In the genomic region with DNA sequence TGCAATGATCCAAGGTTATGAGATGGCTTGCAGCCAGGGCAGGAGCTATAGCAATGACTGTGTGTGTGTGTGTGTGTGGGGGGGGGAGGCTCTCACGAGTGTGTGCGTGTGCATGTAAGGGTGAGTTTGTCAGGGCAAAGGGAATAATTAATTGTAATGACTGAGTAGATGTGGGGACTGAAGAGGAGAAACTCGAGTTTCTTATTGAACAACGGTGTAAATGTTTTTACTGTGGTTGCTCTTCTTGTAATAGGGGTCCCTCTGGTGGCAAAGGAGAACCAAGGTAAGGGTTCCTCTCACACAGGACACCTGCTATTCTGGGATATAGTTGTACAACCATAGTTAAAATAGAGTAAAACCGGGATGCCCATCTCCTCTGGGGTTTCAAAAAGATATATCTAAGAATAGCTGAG, we compare ENCODE assay signal across 8 mouse cellular contexts.
DNase-seq lines count a peak whose midpoint lies in the region; ATAC-seq lines count a peak whose summit lies in the region.

No protein-coding gene starts in this region.

- 0 out of 2 replicates have a peak, but pooled peaks have one; percentile 45 for ATAC-seq in forebrain, embryonic 15.5 days (replicated peaks)
- ATAC-seq in kidney, embryonic 15.5 days (replicated peaks; ENCODE audit: low FRiP score), result peak; percentile 62

- H3K27ac ChIP-seq in forebrain, embryonic 15.5 days (replicated peaks), result no peak overlapping the region
- no peak overlapping the region for H3K27ac ChIP-seq in kidney, embryonic 15.5 days

- H3K9me3 ChIP-seq in forebrain, embryonic 15.5 days, result no peaks in the 10 kb centered on the region
- no peaks in the 10 kb centered on the region for H3K9me3 ChIP-seq in kidney, embryonic 15.5 days (replicated peaks)

- H3K9ac ChIP-seq in forebrain, embryonic 15.5 days (replicated peaks), result no peak overlapping the region
- no peak overlapping the region for H3K9ac ChIP-seq in kidney, embryonic 15.5 days

- intact Hi-C loops in heart, postnatal 25 days (cut with DNase I), result loop anchor here (2.0 to 5.0 kb wide), 3 partner anchors 139 to 251 kb away; partner anchors contain the start of gene Galnt7

- no peak overlapping the region for H3K4me2 ChIP-seq in forebrain, embryonic 15.5 days (replicated peaks)
- H3K4me2 ChIP-seq in kidney, embryonic 15.5 days, result no peak overlapping the region

- H3K4me3 ChIP-seq in forebrain, embryonic 15.5 days, result no peak overlapping the region
- H3K4me3 ChIP-seq in kidney, embryonic 15.5 days (replicated peaks), result no peak overlapping the region

- WGBS in forebrain, embryonic 15.5 days, result 32% methylated on average over 5 of the region's 5 CpGs
- WGBS in kidney, embryonic 15.5 days, result 15% methylated on average over 5 of the region's 5 CpGs

- no peaks in the 10 kb centered on the region for H3K4me1 ChIP-seq in forebrain, embryonic 15.5 days
- H3K4me1 ChIP-seq in kidney, embryonic 15.5 days, result peaks cover 6% of the 10 kb centered on the region

- no peaks in the 10 kb centered on the region for H3K27me3 ChIP-seq in forebrain, embryonic 15.5 days
- no peaks in the 10 kb centered on the region for H3K27me3 ChIP-seq in kidney, embryonic 15.5 days

- peak; percentile 11 to 15 for DNase-seq in heart, adult 9 months (ENCODE audit: low spot score in 2 of 2)
- no peak for DNase-seq in heart, postnatal 25 days (ENCODE audit: low spot score)
- DNase-seq in A20 (ENCODE audit: low read depth, low spot score), result peak; percentile 22
- DNase-seq in Muller cell, postnatal 12 days (ENCODE audit: inconsistent ontology term), result peak; percentile 42
- peak; percentile 25 for DNase-seq in skeletal muscle tissue, adult 2 months (ENCODE audit: low read depth, low spot score)
- no peak for DNase-seq in frontal cortex, postnatal 25 days (ENCODE audit: low spot score in 2 of 2)

- no peaks in the 10 kb centered on the region for H3K36me3 ChIP-seq in forebrain, embryonic 15.5 days
- no peaks in the 10 kb centered on the region for H3K36me3 ChIP-seq in kidney, embryonic 15.5 days

Comparison
In these comparisons a context has a peak if more than half of its experiments do, and no peak if none do; other contexts are left out.
1. DNase-seq: peak in heart, adult 9 months (2 of 2), A20 (single experiment), Muller cell, postnatal 12 days (single experiment) and skeletal muscle tissue, adult 2 months (single experiment); none in heart, postnatal 25 days (single experiment) and frontal cortex, postnatal 25 days (0 of 2).